Mouse (Mus musculus) left cerebral cortex, postnatal 10 days (tissue): ENCODE measurements around the gene B3gnt8. TPM values are rescaled to one million over a fixed set of nuclear protein-coding genes. Genes with fewer than 3 reads are reported as not detected.

ENCODE experiments used
- DNase-seq, 2 experiments: peaks; one replicate each; pipeline ENCODE4 v3.0.0; 2021 to 2022; ENCODE audit warnings: low spot score in 2 of 2, mixed read lengths in 1 of 2; ENCODE audit errors: extremely low spot score in 1 of 2
- intact Hi-C: fragments of 180-260 bp; cut with DNase I; formaldehyde crosslinking; loops from one replicate; pipeline ENCODE4 v1.15.1; 2025
- total RNA-seq, 2 experiments: library from RNA; stranded (reverse); gene quantifications; 2 replicates each; pipeline ENCODE4 v1.2.3; 2021

B3gnt8 gene
- total RNA-seq, 2 experiments from 2014 or later = 0.69 to 1.5 TPM

- DNase-seq = peak in 1 of 2 experiments; percentile 15
- intact Hi-C loops = no loop called here
These were observed 8.9 kb upstream of the B3gnt8 start for GRCm38 (mm10) chr7:25617376-25618160.

DNA sequence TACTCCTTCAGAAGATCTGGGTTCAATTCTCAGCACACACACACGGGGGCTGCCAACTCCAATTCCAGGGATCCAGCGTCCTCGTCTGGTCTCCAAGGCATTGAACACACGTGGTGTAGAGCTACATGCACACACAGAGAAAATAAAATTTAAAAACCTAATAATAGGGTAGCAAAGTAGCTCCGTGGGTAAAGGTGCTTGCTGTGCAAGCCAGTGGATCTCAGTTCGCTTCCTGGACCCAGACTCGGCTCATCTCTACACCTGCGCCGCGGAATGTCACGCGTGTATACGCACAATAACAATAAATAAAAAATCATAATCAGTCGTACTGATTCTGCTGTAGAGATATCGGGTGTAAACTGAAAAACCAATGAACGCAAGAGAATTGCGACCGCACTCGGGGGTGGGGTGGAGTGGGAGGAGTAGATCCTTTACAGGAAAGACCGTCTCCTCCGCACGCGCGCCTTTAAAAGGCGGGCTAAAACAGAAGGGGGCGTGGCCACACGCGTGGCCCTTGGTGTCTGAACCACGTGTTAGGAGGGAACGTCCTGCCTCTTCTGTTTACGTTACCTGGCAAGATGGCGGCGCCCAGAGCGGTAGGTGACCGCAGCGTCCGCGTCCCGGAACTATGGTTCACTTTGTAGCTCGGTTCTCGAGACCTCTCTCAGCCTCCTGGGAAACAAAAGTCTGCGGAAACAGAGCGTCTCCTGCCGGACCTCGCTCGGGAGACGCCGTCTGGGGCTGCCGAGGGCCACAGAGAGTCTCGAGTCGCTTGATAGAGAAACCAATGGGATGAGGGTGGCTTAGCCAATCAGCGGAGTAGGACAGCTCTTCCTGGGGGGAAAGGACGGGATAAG is 7.4 kb upstream of the B3gnt8 start, which contains the start of gene Dmac2:
TSS of gene Dmac2 (plus strand) at position 550 of the 857 bp plus-strand sequence.
- peak; percentile 90 to 95 for DNase-seq
- intact Hi-C loops = no loop called here

DNA sequence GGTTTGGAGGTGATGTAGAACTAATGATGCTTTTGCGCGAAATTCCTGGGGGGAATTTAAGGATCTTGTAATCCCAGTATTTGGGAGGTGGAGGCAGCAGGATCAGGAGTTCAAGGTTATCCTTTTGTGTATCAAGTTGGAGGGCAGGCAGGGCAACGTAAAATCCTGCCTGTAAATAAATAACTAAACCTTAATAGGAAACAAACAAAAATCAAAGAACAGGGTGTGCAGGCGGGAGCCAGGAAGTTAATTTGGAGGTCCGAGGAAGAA is 6.8 kb upstream of the B3gnt8 start:
- peak in 1 of 2 experiments; percentile 9 for DNase-seq
- intact Hi-C loops = no loop called here

DNA sequence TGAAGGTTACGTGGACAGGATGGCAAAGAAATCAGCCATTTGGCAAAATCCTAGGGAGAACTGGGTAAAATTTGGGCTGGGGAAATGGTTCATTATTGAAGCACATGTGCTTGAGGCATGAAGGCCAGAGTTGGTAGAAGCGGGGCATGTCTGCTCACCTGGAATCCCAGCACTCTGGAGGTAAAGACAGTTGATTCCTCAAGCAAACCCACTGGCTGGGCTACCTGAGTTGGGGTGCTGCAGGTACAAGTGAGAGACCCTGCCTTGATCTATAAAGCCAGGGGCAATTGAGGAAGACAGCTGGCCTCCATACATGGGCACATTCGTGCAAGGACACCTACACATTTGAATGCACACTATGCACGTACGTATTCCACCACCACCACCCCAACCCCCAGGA is 6.4 kb upstream of the B3gnt8 start:
- DNase-seq = peak in 1 of 2 experiments; percentile 12
- intact Hi-C loops = no loop called here

DNA sequence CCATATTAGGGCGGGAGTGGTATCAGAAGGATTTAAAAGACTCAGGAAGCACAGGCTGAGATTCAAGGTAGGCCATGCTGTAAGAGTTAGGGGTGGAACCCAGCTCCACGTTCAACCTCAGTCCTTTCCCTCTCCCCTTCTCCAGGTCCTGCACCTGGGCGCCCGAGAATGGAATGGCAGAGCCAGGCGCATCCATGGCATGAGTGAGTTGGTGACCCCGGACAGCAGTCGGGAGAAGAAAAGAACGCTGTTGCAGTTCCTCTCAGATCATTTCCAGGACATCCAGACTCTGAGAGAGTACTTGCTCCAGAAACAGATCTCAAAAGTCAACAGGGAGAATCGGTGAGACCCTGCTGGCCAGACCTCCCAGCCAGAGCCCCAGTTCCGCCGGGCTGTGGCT is 5.7 kb upstream of the B3gnt8 start:
- intact Hi-C loops = no loop called here
- DNase-seq = peak in 1 of 2 experiments; percentile 22

DNA sequence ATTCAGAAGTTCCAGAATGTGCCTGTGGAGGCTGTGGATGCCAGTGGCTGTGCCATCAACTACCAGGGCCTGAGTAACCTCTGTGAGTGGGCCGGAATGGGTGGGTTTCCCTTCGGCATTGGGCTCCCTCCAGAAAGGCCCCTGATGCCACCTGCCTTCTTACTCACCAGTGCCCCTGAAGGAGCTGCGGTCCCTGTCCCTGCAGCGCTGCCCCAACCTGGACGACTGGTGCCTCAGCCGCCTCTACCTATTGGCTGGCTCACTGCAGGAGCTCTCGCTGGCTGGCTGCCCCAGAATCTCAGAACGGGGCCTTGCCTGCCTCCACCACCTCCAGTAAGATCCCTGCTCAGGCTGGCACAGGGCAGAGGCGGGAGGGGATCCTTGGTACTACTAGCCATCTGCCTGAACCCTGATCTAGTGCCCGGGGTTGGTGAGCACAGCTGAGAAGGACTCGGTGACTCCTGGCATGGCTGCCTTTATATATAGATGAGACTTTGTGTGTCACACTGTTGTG is 2.5 kb upstream of the B3gnt8 start:
- peak in 1 of 2 experiments; percentile 33 for DNase-seq
- intact Hi-C loops = no loop called here

DNA sequence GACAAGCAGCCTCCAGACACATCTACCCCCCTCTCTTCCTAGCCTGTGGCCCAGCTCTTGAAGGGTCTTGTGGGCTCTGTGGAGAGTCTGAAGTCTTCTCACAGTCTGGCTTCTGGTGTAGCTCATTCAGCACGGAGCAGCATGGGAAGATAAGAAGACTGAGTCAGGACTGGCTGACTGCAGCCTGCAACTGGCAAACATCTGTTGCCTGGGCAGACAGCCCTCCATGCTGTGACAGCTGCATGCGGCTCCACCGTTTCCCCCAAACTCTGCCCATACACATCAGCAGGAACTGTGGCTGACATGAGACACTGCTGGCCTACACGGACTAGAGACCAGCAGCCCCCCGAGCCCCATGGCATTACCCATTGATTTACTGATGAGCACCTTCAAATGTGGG is 1.6 kb upstream of the B3gnt8 start:
- DNase-seq = peak in 1 of 2 experiments; percentile 19
- intact Hi-C loops = no loop called here

- intact Hi-C loops = no loop called here
- peak in 1 of 2 experiments; percentile 43 for DNase-seq
These were observed 732 bp upstream of the B3gnt8 start for GRCm38 (mm10) chr7:25625594-25626250.

- intact Hi-C loops = no loop called here
- DNase-seq = peak in 1 of 2 experiments; percentile 79
These were observed 1.2 kb downstream of the B3gnt8 start for GRCm38 (mm10) chr7:25627431-25628322.

DNA sequence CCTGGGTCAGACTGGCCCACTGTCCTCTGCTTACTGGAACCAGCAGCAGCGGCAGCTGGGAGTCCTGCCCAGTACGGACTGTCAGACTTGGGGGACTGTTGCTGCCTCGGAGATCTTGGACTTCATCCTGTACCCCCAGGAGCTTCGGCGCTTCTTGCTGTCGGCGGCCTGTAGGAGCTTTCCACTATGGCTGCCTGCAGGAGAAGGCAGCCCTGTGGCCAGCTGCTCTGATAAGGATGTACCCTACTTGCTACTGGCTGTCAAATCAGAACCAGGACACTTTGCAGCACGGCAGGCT is 1.8 kb downstream of the B3gnt8 start:
- peak in 1 of 2 experiments; percentile 32 for DNase-seq
- intact Hi-C loops = no loop called here

- DNase-seq = no peak
- intact Hi-C loops = no loop called here
These were observed 6.2 kb downstream of the B3gnt8 start for GRCm38 (mm10) chr7:25632679-25633078.

DNA sequence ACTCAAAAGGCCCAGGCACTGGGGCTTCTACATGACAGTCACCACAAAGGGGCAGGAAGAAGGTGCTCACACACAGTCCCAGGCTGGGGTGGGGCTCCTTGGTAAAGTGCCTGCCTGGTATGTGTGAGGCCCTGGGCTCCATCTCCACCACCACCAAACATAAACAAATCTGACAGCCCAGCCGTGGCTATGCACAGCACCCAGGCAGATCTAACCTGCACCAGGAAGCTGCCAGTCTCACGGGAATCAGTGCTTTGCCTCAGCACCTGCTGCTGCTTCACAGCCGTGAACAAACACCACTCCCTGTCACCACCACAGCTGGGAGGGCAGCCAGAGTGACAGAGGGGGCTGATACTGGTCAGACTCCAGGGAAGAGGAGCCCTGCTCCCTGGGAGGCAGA is 9.9 kb downstream of the B3gnt8 start:
- intact Hi-C loops = no loop called here
- no peak for DNase-seq

DNA sequence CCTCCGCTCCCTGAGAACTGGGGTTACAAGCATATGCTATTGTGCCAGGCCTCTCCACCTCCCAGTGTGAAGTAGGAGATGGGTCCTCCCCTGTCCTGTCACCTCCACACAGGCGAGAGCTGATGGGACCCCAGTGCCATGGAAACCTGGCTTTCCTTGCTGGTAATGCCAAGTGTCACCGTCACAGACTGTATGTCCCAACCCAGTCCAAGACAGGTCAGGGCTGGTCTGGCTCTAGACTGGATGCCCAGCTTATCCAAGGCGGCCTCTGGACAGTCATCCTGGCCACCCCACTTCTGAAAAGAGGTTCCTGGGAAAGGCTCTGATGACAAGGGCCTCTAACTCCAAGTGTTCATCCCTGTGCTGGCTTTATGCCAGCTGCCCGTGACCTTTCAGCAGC is 10.6 kb downstream of the B3gnt8 start:
- no peak for DNase-seq
- intact Hi-C loops = no loop called here

- intact Hi-C loops = no loop called here
- DNase-seq = no peak
These were observed 13.3 kb downstream of the B3gnt8 start for GRCm38 (mm10) chr7:25639754-25640153.

- intact Hi-C loops = no loop called here
- DNase-seq = no peak
These were observed 17.7 kb downstream of the B3gnt8 start for GRCm38 (mm10) chr7:25644136-25644535.

- intact Hi-C loops = no loop called here
- DNase-seq = no peak
These were observed 18.2 kb downstream of the B3gnt8 start for GRCm38 (mm10) chr7:25644631-25645030.

DNA sequence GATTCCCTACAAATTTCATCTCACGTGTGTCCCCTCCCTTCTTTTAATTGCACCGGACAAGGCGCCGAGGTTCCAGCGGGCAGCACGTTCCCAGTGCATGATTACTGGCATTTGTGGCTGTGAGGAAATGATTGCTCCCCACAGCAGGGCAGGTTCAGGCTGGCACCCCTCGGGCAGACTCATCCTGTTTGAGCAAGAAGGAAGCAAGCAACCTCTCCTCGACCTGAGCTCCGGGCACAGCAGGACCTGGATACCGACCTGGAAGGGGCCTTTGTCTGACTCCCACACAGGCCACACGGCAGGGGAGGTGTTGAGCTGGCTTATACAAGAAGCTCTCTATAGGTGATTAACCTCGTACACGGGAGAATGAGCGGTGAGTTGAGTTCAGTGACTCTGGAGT is 18.6 kb downstream of the B3gnt8 start:
- no peak for DNase-seq
- intact Hi-C loops = no loop called here

- DNase-seq = no peak
- intact Hi-C loops = no loop called here
These were observed 21.2 kb downstream of the B3gnt8 start for GRCm38 (mm10) chr7:25647574-25648123.
